19 mouse cellular contexts compared by ENCODE assay signal in the genomic region with DNA sequence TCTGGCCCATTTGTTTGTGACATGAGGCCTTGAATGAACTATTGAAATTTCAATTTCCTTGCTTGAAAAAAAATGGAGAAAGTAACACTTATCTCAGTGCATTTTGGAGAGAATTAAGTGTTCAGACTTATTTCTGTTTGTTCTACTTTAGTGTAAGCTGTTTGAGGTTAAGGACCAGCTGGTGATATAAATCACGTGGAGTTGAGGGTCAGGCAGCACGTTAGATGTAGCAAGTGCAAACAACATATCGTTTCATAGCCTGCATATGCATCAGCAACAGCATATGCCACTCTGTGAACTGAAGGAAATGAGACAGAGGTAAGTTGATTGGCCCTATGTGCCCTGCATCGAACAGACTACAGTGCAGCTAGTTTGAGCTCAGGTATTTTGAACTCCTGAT.
"Had no signal": no experiment of that assay in that cellular context is flagged by ENCODE, and none has a peak within 500 bp of the region (broad histone marks: within the 10 kb centered on the region; RNA-seq: fewer than 3 reads in every experiment).

No protein-coding gene starts in this region.

- H3K27me3 ChIP-seq: forebrain, embryonic 15.5 days; heart, embryonic 13.5 days; heart, embryonic 15.5 days; hindbrain, embryonic 13.5 days; hindbrain, embryonic 15.5 days; kidney, embryonic 15.5 days; limb, embryonic 13.5 days; limb, embryonic 15.5 days had no signal

- H3K4me2 ChIP-seq: forebrain, embryonic 15.5 days; heart, embryonic 11.5 days; heart, embryonic 13.5 days; heart, embryonic 15.5 days; hindbrain, embryonic 13.5 days; hindbrain, embryonic 15.5 days; kidney, embryonic 15.5 days; limb, embryonic 13.5 days; limb, embryonic 15.5 days had no signal

- H3K4me3 ChIP-seq: forebrain, embryonic 15.5 days; heart, embryonic 13.5 days; heart, embryonic 15.5 days; hindbrain, embryonic 13.5 days; hindbrain, embryonic 15.5 days; kidney, embryonic 15.5 days; limb, embryonic 13.5 days; limb, embryonic 15.5 days had no signal

- H3K27ac ChIP-seq: forebrain, embryonic 15.5 days; heart, embryonic 13.5 days; heart, embryonic 15.5 days; hindbrain, embryonic 13.5 days; hindbrain, embryonic 15.5 days; hindbrain, postnatal 0 days; kidney, embryonic 15.5 days; kidney, postnatal 0 days; limb, embryonic 13.5 days; limb, embryonic 15.5 days had no signal

- DNase-seq: forebrain, postnatal 0 days; gastrocnemius, postnatal 36 days; kidney, adult 11 months; kidney, adult 2 months; kidney, adult 9 months; layer of hippocampus, postnatal 36 days; left cerebral cortex, postnatal 4 days had no signal

- H3K9me3 ChIP-seq: forebrain, embryonic 15.5 days; heart, embryonic 13.5 days; heart, embryonic 15.5 days; hindbrain, embryonic 13.5 days; hindbrain, embryonic 15.5 days; kidney, embryonic 15.5 days; limb, embryonic 15.5 days had no signal

- H3K9ac ChIP-seq: forebrain, embryonic 15.5 days; forebrain, postnatal 0 days; heart, embryonic 13.5 days; heart, embryonic 15.5 days; hindbrain, embryonic 13.5 days; hindbrain, embryonic 15.5 days; kidney, embryonic 15.5 days; limb, embryonic 13.5 days; limb, embryonic 15.5 days had no signal

- H3K4me1 ChIP-seq: forebrain, embryonic 15.5 days; heart, embryonic 13.5 days; heart, embryonic 15.5 days; hindbrain, embryonic 13.5 days; hindbrain, embryonic 15.5 days; kidney, embryonic 15.5 days; limb, embryonic 13.5 days had no signal

- ATAC-seq: forebrain, embryonic 15.5 days; forebrain, postnatal 0 days; hindbrain, postnatal 0 days; intestine, embryonic 16.5 days had no signal

- H3K36me3 ChIP-seq: forebrain, embryonic 15.5 days; heart, embryonic 13.5 days; heart, embryonic 15.5 days; hindbrain, embryonic 13.5 days; hindbrain, embryonic 15.5 days; kidney, embryonic 15.5 days; limb, embryonic 13.5 days; limb, embryonic 15.5 days had no signal
